Comparison of ENCODE assay signal across 9 mouse cellular contexts in the genomic region with DNA sequence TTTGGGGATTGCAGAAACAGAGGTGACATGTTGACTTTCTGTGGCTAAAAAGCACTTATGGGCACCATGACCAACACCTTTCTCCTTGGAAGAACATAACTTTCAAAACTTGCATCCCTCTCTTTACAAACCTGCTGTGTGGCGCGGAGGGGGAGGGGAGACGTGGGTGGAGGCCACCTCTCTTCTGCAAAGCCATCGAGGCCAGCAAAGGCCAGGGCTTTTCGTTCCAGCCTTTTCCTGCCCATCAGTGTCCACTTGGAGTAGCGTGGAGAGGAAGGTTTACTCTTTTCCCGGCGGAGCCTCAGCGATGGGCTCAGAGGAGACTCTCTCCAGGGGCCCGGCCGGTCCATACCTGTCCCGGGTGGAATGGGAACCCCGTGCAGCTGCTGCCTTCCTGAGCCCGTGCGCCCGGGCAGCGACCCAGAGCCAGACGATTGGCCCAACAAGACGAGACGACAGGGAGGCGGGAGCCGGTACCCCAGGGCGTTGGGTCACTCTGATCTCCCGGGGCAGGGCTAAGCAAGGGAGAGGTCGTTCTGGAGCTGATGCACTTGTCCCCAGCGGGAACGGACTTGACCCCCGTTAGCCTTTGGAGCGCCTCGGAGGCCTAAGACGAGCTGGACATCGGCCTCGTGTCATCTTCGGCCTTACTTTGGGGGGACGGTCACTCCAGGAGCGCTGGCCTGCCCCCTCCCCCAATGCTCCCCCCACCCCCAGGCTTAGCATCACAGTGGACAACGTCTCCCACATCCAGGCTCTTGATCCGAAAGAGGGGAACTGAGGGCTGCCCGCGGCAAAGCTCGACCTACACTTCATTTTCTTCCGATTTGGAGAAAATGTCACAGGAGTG.
DNase-seq lines count a peak whose midpoint lies in the region; ATAC-seq and TF ChIP-seq lines count a peak whose summit lies in the region.
"Had no signal": no experiment of that assay in that cellular context is flagged by ENCODE, and none has a peak within 500 bp of the region (broad histone marks: within the 10 kb centered on the region; RNA-seq: fewer than 3 reads in every experiment).

No protein-coding gene starts in this region.

- H3K4me1 ChIP-seq in cortical plate, adult 2 months (ENCODE audit: control insufficient read depth, insufficient read depth, low read length): no peaks in the 10 kb centered on the region
- H3K4me1 ChIP-seq in limb, embryonic 11.5 days (ENCODE audit: control insufficient read depth, insufficient read depth, low read length): peaks cover 21% of the 10 kb centered on the region

- H3K27me3 ChIP-seq in limb, embryonic 11.5 days (ENCODE audit: control insufficient read depth, insufficient read depth, low read length): peaks cover 28% of the 10 kb centered on the region

- DNase-seq in left cerebral cortex, postnatal 4 days: peak; percentile 17
- DNase-seq in left cerebral cortex, adult 9 months (ENCODE audit: low spot score in 2 of 2): no peak
- DNase-seq in heart, postnatal 4 days: peak; percentile 22
- peak; percentile 62 for DNase-seq in limb, embryonic 11.5 days (ENCODE audit: low spot score)
- DNase-seq in retina, postnatal 1 day: peak; percentile 42
- no peak for DNase-seq in spleen, postnatal 14 days (ENCODE audit: low spot score in 2 of 2)
- no peak for DNase-seq in right cerebral cortex, postnatal 36 days (ENCODE audit: low spot score in 2 of 2)

- H3K9me3 ChIP-seq in limb, embryonic 11.5 days (ENCODE audit: control insufficient read depth, low read length): no peaks in the 10 kb centered on the region

- intact Hi-C loops in left cerebral cortex, postnatal 4 days (cut with DNase I): loop anchor here (5.0 kb wide), 4 partner anchors 175 to 450 kb away; a partner anchor contains a TSS

- WGBS in limb, embryonic 11.5 days: 2% methylated on average over 42 of the region's 42 CpGs

- no peak overlapping the region for H3K27ac ChIP-seq in cortical plate, adult 2 months (ENCODE audit: insufficient read depth, low read length)
- H3K27ac ChIP-seq in limb, embryonic 11.5 days (replicated peaks; ENCODE audit: low read depth, low read length): no peak overlapping the region
- H3K27ac ChIP-seq: macrophage had no signal

- H3K9ac ChIP-seq in limb, embryonic 11.5 days (ENCODE audit: low read length): peak overlapping the region; percentile 28; the same call in 1 of the 2 replicates

- 0 out of 2 replicates have a peak, but pooled peaks have one; percentile 37 for ATAC-seq in limb, embryonic 11.5 days (ENCODE audit: insufficient number of reproducible peaks, low FRiP score, low TSS enrichment, low read depth)

- H3K4me3 ChIP-seq in cortical plate, adult 2 months (ENCODE audit: insufficient read depth, low read length): peak overlapping the region; percentile 24; the same call in 1 of the 2 replicates
- H3K4me3 ChIP-seq in limb, embryonic 11.5 days (ENCODE audit: low read depth, low read length): peak overlapping the region; percentile 29

- no peak for TF ChIP-seq CTCF in cortical plate, adult 2 months (IDR thresholded peaks at IDR 0.05; ENCODE audit: extremely low read depth, insufficient read depth, low read length)

- no peaks in the 10 kb centered on the region for H3K36me3 ChIP-seq in limb, embryonic 11.5 days (ENCODE audit: control insufficient read depth, insufficient read depth, low read length)

- TF ChIP-seq POLR2A in cortical plate, adult 2 months (IDR thresholded peaks at IDR 0.05; ENCODE audit: extremely low read depth, insufficient read depth, low read length): no peak

- H3K4me2 ChIP-seq in limb, embryonic 11.5 days (ENCODE audit: low read depth, severe bottlenecking): peak overlapping the region; percentile 74

Comparison
In these comparisons a context has a peak if more than half of its experiments do, and no peak if none do; other contexts are left out.
1. DNase-seq: peak in left cerebral cortex, postnatal 4 days (single experiment), heart, postnatal 4 days (single experiment), limb, embryonic 11.5 days (single experiment) and retina, postnatal 1 day (single experiment); none in left cerebral cortex, adult 9 months (0 of 2), spleen, postnatal 14 days (0 of 2) and right cerebral cortex, postnatal 36 days (0 of 2).